Mouse (Mus musculus) liver, postnatal 0 days (tissue): Measurements from ENCODE around the gene Mcm5.

ENCODE experiments used
- CTCF ChIP-seq: sonication (generic); IDR thresholded peaks from 2 replicates; pipeline ENCODE4 v1.5.1; 2016; ENCODE audit warnings: antibody characterized with exemption, low read depth
- EP300 ChIP-seq: IDR thresholded peaks from 2 replicates; pipeline ENCODE4 v1.6.1; 2016; ENCODE audit warnings: antibody characterized with exemption, low read depth, mild to moderate bottlenecking

DNA sequence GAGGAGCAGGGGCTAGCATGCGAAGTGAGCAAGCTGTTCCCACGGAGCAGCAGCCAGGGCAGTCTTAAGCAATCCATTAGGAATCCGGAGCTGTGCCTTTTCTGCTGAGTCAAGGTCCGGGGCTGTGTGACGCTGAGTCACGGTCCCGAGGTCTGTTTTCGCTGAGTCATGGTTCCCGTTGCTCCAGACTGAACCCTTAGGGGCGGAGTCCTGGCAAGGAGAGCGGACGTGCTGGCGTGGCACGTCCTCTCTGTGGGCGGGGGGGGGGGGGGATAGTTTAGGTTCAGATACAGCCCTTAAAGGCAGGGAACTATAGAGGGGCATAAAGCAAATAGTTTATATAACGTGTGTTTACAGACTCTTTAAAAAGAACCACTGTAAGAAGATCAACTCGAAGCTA lies 25.5 kb upstream of the Mcm5 start:
- TF ChIP-seq CTCF (no peak), EP300 (peak; percentile 93)
